Mouse (Mus musculus): ENCODE data around the gene Zdhhc12. TPM values are rescaled to one million over a fixed set of nuclear protein-coding genes. Genes with fewer than 3 reads are reported as not detected.
A peak's percentile ranks its signal among the peaks of the same experiment; 100 is the strongest.

Gene Zdhhc12
- polyA plus RNA-seq, 1 experiment from 2014 or later = 36.3 TPM

- Histone ChIP-seq H3K36me3 (ENCODE audit: control insufficient read depth, insufficient read depth, low read length) (peaks cover 19% of the 10 kb centered on the region), H3K27ac (ENCODE audit: low read depth, low read length) (no peak overlapping the region), H3K27me3 (ENCODE audit: control insufficient read depth, insufficient read depth, low read length) (no peaks in the 10 kb centered on the region), H3K9me3 (ENCODE audit: control insufficient read depth, low read length) (no peaks in the 10 kb centered on the region), H3K9ac (ENCODE audit: low read depth, low read length) (no peak overlapping the region), H3K4me1 (ENCODE audit: control insufficient read depth, insufficient read depth, low read length) (peaks cover 4% of the 10 kb centered on the region; the same call in 1 of the 2 replicates), H3K4me2 (replicated peaks; ENCODE audit: low read depth, low read length) (no peak overlapping the region), H3K4me3 (ENCODE audit: low read length) (no peak overlapping the region)
- WGBS = 96% methylated on average over 9 of the region's 9 CpGs
- ATAC-seq (ENCODE audit: low FRiP score, low TSS enrichment) = no peak
Observed at GRCm38 (mm10) chr2:30076439-30076838, 17.0 kb downstream of the Zdhhc12 start.

DNA sequence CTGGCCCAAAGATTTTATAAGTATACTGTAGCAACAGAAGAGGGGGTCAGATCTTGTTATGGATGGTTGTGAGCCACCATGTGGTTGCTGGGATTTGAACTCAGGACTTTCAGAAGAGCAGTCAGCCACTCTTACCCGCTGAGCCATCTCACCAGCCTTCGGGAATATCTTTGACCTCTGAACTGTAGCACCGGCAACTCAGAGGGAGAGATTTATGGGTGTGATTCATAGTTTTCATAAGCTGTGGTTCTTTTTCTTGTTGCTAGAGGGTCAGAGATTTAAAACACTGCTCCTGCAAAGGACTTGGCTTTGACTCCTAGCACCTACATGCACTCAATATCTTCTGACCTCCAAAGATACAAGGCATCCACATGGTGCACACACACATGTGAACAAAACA lies 17.8 kb downstream of the Zdhhc12 start:
- H3K9me3 ChIP-seq (ENCODE audit: control insufficient read depth, low read length) = no peaks in the 10 kb centered on the region
- peaks cover 20% of the 10 kb centered on the region for H3K36me3 ChIP-seq (ENCODE audit: control insufficient read depth, insufficient read depth, low read length)
- H3K27ac ChIP-seq (ENCODE audit: low read depth, low read length) = no peak overlapping the region
- H3K9ac ChIP-seq (ENCODE audit: low read depth, low read length) = no peak overlapping the region
- 44% methylated on average over 3 of the region's 3 CpGs for WGBS
- ATAC-seq (ENCODE audit: low FRiP score, low TSS enrichment) = no peak
- peaks cover 4% of the 10 kb centered on the region; the same call in 1 of the 2 replicates for H3K4me1 ChIP-seq (ENCODE audit: control insufficient read depth, insufficient read depth, low read length)
- no peak overlapping the region for H3K4me3 ChIP-seq (ENCODE audit: low read length)
- H3K4me2 ChIP-seq (replicated peaks; ENCODE audit: low read depth, low read length) = no peak overlapping the region
- no peaks in the 10 kb centered on the region for H3K27me3 ChIP-seq (ENCODE audit: control insufficient read depth, insufficient read depth, low read length)

DNA sequence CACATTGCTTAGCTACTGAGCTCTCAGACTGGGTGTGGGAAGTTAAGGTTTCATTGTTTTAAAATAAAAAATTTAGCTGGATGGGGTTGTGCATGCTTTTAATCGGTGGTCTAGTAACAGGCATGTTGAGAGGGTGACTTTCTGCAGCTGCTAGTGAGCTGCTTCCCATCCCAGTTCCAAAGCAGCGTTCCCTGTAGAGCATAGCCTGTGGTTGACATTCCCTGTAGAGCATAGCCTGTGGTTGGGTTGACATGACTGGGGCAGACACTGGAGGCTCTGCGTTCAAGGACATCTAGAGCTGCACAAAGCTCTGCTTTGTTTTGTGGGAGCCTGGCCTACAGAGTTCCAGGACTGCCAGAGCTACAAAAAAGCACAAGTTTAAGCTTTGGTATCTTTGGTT lies 20.2 kb downstream of the Zdhhc12 start:
- Histone ChIP-seq H3K9ac (ENCODE audit: low read depth, low read length) (no peak overlapping the region), H3K9me3 (ENCODE audit: control insufficient read depth, low read length) (no peaks in the 10 kb centered on the region), H3K4me1 (ENCODE audit: control insufficient read depth, insufficient read depth, low read length) (peaks cover 6% of the 10 kb centered on the region), H3K36me3 (ENCODE audit: control insufficient read depth, insufficient read depth, low read length) (peaks cover 43% of the 10 kb centered on the region), H3K4me2 (replicated peaks; ENCODE audit: low read depth, low read length) (no peak overlapping the region), H3K27me3 (ENCODE audit: control insufficient read depth, insufficient read depth, low read length) (no peaks in the 10 kb centered on the region), H3K4me3 (ENCODE audit: low read length) (no peak overlapping the region), H3K27ac (ENCODE audit: low read depth, low read length) (no peak overlapping the region)
- WGBS = 85% methylated on average over 3 of the region's 3 CpGs
- no peak for ATAC-seq (ENCODE audit: low FRiP score, low TSS enrichment)

DNA sequence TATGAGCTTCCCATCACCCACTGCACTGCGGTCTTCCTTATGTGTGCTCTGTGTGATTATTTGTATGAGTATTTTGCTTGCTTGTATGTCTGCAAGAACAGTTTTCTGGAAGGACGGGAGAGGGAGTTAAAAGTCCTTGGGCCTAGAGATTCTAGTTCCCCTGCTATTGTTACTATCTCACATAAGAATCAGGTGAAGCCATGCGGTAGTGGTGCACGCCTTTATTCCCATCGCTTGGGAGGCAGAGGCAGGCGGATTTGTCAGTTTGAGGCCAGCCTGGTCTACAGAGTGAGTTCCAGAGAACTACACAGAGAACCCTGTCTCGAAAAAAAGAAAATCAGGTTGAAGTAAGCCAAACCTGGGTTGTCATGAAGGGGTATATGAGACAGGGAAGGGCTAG lies 20.6 kb downstream of the Zdhhc12 start:
- Histone ChIP-seq H3K36me3 (ENCODE audit: control insufficient read depth, insufficient read depth, low read length) (peaks cover 48% of the 10 kb centered on the region), H3K4me3 (ENCODE audit: low read length) (no peak overlapping the region), H3K4me2 (replicated peaks; ENCODE audit: low read depth, low read length) (no peak overlapping the region), H3K9ac (ENCODE audit: low read depth, low read length) (no peak overlapping the region), H3K9me3 (ENCODE audit: control insufficient read depth, low read length) (no peaks in the 10 kb centered on the region), H3K27ac (ENCODE audit: low read depth, low read length) (no peak overlapping the region), H3K4me1 (ENCODE audit: control insufficient read depth, insufficient read depth, low read length) (peaks cover 7% of the 10 kb centered on the region), H3K27me3 (ENCODE audit: control insufficient read depth, insufficient read depth, low read length) (no peaks in the 10 kb centered on the region)
- no peak for ATAC-seq (ENCODE audit: low FRiP score, low TSS enrichment)
- 80% methylated on average over 7 of the region's 7 CpGs for WGBS

GRCm38 (mm10) chr2:30067962-30068361 lies 25.5 kb downstream of the Zdhhc12 start:
- H3K36me3 ChIP-seq (ENCODE audit: control insufficient read depth, insufficient read depth, low read length) = peaks cover 38% of the 10 kb centered on the region
- H3K9me3 ChIP-seq (ENCODE audit: control insufficient read depth, low read length) = no peaks in the 10 kb centered on the region
- no peak for ATAC-seq (ENCODE audit: low FRiP score, low TSS enrichment)
- H3K27me3 ChIP-seq (ENCODE audit: control insufficient read depth, insufficient read depth, low read length) = no peaks in the 10 kb centered on the region
- peak overlapping the region; percentile 85 for H3K4me2 ChIP-seq (replicated peaks; ENCODE audit: low read depth, low read length)
- H3K27ac ChIP-seq (ENCODE audit: low read depth, low read length) = no peak overlapping the region; the same call in 1 of the 2 replicates
- peak overlapping the region; percentile 97 for H3K9ac ChIP-seq (ENCODE audit: low read depth, low read length)
- H3K4me3 ChIP-seq (ENCODE audit: low read length) = peak overlapping the region; percentile 100
- WGBS = 14% methylated on average over 7 of the region's 7 CpGs
- H3K4me1 ChIP-seq (ENCODE audit: control insufficient read depth, insufficient read depth, low read length) = peaks cover 22% of the 10 kb centered on the region

DNA sequence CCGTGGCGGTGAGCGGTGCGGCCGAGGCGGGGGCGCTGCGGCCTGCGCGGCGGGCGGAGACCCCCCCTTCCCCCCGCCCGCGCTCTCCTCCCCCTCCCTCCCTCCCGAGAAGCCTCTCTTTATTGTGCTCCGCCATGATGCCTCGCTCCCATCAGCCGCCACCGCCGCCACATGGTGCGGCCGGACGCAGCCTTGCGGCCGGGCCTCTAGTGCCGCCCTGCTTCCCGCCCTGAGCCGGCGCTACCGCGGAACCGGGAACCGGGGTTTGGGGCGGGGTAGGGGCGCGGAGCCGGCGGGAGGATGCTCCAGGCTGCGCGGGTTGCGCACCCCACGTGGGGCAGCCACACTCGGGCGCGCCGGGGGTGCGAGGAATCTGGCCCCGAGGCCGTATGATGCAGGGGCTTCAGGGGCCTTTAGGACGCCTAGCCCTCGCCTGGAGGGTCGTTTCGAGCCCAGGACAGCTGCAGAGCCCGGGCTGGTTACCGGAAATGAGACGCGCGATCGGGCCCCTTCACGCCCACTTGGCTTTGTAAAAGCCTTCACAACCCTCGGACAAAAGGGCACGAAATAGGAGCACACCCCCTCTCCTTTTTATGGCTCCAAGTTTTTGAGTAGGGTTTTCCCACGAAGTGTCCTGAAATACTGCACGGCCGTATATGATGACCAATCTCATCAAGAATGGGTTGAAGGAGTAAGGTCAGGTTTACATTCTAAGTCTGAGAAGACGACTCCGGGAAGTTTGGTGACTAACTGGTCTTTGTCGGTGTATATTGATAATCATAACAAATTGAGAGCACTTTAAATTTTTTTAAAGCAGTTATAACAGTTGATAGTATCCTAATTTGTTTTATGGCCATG lies 26.2 kb downstream of the Zdhhc12 start:
- peak overlapping the region; percentile 100 for H3K4me3 ChIP-seq (ENCODE audit: low read length)
- peak overlapping the region; percentile 97 for H3K9ac ChIP-seq (ENCODE audit: low read depth, low read length)
- peak overlapping the region; percentile 99 for H3K27ac ChIP-seq (ENCODE audit: low read depth, low read length)
- H3K9me3 ChIP-seq (ENCODE audit: control insufficient read depth, low read length) = no peaks in the 10 kb centered on the region
- peak overlapping the region; percentile 85 for H3K4me2 ChIP-seq (replicated peaks; ENCODE audit: low read depth, low read length)
- peak; percentile 16 for ATAC-seq (ENCODE audit: low FRiP score, low TSS enrichment)
- WGBS = under 1% methylated on average over 48 of the region's 69 CpGs
- H3K27me3 ChIP-seq (ENCODE audit: control insufficient read depth, insufficient read depth, low read length) = no peaks in the 10 kb centered on the region
- H3K36me3 ChIP-seq (ENCODE audit: control insufficient read depth, insufficient read depth, low read length) = peaks cover 32% of the 10 kb centered on the region
- H3K4me1 ChIP-seq (ENCODE audit: control insufficient read depth, insufficient read depth, low read length) = peaks cover 22% of the 10 kb centered on the region

DNA sequence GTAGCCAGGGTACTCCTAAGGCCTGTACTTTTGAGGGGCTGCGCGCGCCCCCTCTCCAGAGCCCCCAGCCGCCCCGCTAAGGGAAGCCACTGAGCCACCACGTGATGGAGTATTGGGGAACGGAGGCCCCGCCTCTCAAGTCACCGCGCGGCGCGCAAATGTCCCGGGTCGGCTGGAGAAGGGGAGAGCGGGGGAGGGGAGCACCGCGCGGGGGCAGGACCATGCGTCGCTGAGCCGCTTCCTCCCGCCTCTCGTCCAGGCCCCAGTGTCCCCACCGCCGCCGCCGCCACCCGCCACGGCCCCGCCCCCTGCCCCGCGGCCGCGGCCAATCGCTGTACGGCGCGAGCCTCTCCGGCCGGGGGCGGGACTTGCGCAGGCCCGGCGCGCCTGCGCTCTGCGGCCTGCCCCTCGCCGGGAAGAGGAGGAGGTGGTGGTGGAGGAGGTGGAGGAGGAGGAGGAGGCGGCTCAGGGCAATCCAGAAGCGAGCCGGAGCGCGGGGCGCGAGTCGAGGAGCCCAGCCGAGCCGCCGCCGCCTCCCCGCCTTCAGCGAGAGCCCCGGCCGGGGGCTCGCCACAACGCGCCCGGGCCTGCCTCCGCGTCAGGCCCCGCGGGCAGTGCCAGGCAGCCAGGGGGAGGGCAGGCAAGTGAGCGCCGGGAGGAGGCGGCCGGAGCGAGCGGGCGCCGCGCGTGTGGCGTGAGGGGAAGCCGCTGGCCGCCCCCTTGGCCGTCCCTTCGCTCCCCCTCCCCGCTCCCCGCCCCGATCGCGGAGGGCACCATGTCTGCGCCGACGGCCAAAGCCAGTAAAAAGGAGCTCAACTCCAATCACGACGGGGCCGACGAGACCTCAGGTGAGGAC lies 27.2 kb downstream of the Zdhhc12 start:
- peak overlapping the region; percentile 97 for H3K9ac ChIP-seq (ENCODE audit: low read depth, low read length)
- peak overlapping the region; percentile 44 for H3K4me2 ChIP-seq (replicated peaks; ENCODE audit: low read depth, low read length)
- peak overlapping the region; percentile 99 for H3K27ac ChIP-seq (ENCODE audit: low read depth, low read length)
- no peaks in the 10 kb centered on the region for H3K27me3 ChIP-seq (ENCODE audit: control insufficient read depth, insufficient read depth, low read length)
- ATAC-seq (ENCODE audit: low FRiP score, low TSS enrichment) = peak; percentile 93
- no peaks in the 10 kb centered on the region for H3K9me3 ChIP-seq (ENCODE audit: control insufficient read depth, low read length)
- H3K4me3 ChIP-seq (ENCODE audit: low read length) = peak overlapping the region; percentile 100
- under 1% methylated on average over 65 of the region's 101 CpGs for WGBS
- H3K36me3 ChIP-seq (ENCODE audit: control insufficient read depth, insufficient read depth, low read length) = peaks cover 29% of the 10 kb centered on the region
- peaks cover 22% of the 10 kb centered on the region for H3K4me1 ChIP-seq (ENCODE audit: control insufficient read depth, insufficient read depth, low read length)

DNA sequence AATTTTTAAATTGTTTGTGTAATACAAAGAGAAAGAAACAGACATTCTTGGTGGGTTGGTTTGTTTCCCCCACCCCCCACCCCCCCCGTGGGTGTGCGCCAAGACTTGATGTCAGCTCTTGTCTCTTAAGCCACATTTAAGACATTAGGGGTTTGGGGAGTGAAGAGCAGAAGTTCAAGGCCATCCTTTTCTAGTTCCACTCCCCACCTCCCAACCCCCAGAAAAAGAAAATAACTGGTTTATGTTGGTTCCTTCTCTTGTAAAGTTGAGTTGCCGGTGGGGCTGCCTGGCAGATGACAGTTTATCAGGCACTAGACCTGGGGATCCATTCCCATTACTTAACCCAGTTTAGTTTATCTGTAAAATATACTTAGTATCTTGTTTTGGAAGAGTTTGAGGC lies 29.1 kb downstream of the Zdhhc12 start:
- H3K4me1 ChIP-seq (ENCODE audit: control insufficient read depth, insufficient read depth, low read length) = peaks cover 22% of the 10 kb centered on the region
- no peaks in the 10 kb centered on the region for H3K9me3 ChIP-seq (ENCODE audit: control insufficient read depth, low read length)
- 47% methylated on average over 3 of the region's 3 CpGs for WGBS
- ATAC-seq (ENCODE audit: low FRiP score, low TSS enrichment) = no peak
- H3K27me3 ChIP-seq (ENCODE audit: control insufficient read depth, insufficient read depth, low read length) = no peaks in the 10 kb centered on the region
- H3K27ac ChIP-seq (ENCODE audit: low read depth, low read length) = no peak overlapping the region
- peak overlapping the region; percentile 73; the same call in 1 of the 2 replicates for H3K9ac ChIP-seq (ENCODE audit: low read depth, low read length)
- peak overlapping the region; percentile 86 for H3K4me2 ChIP-seq (replicated peaks; ENCODE audit: low read depth, low read length)
- peaks cover 15% of the 10 kb centered on the region for H3K36me3 ChIP-seq (ENCODE audit: control insufficient read depth, insufficient read depth, low read length)
- H3K4me3 ChIP-seq (ENCODE audit: low read length) = no peak overlapping the region

Data from kidney, embryonic 14.5 days (tissue).